Mouse (Mus musculus): ENCODE measurements at regions not wholly inside any gene's neighbourhood (a gene's known extent, or its start where the extent isn't known, plus 50 kb on each side); places are given as distances from the start of the nearest gene placed in this dataset.

DNA sequence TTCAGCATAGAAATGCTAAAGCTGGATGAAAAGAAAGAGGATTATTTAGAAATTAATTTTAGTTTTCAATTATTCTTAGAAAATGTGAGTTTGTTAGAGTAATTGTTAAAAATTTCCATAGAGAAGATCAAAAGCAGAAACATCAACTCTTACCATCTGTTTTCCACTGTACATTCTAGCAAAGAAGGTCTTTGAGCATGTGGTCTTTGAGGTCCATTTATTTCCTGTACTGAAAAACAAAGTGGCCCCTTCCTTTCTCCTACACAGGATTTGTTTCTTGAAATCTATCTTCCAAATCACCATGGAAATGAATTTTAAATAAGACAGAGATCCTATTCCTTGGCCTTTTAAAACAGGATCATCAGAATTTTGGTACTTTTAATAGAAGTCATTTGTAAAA lies 780.3 kb upstream of the Nudt12 start:
- Histone ChIP-seq H3K9ac (no peak overlapping the region), H3K27ac (no peak overlapping the region), H3K27me3 (replicated peaks) (no peaks in the 10 kb centered on the region), H3K9me3 (no peaks in the 10 kb centered on the region), H3K36me3 (replicated peaks) (no peaks in the 10 kb centered on the region), H3K4me2 (no peak overlapping the region), H3K4me1 (no peaks in the 10 kb centered on the region), H3K4me3 (no peak overlapping the region)
- no peak for ATAC-seq (replicated peaks)

DNA sequence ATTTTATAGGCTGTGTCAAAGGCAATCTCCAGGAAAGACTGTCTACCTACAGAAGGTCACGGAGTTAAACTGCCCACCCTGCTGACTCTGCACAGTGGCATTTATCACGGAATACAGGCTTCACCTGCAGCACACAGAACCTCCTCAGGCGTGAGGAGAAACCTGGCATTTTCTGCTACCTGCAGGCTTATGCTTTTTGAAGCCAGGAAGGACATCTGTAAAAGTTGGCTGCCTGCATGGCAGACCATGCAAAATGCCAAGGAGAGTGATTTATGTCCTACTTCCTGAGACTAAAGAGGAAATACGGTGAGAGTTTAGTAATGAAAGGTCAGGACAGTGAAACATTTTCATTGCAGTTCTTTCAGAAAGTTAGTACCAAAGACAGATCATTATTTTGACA lies 779.6 kb upstream of the Nudt12 start:
- WGBS: 85% methylated on average over 4 of the region's 4 CpGs
- ATAC-seq (replicated peaks): no peak

DNA sequence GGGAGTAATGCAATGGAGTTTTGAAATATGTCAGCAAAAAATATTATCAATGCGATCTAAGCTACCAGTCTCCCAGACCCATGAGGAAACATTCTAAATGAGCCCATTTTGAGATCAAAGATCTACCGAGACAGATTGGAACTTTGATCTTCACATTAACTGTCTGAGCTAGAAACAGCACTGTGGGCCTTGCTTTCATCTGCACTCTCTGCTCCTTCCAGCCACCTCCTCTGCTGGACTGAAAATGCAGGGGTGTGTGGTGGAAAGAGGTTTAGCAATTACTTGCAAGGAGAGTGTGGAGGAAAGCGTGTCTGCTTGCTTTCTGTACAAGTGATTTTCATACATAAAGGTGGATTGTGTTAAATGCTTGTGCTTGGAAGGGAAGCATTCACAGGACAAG lies 760.9 kb upstream of the Nudt12 start:
- Histone ChIP-seq H3K27ac (no peak overlapping the region), H3K27me3 (replicated peaks) (no peaks in the 10 kb centered on the region), H3K9me3 (no peaks in the 10 kb centered on the region), H3K4me1 (no peaks in the 10 kb centered on the region), H3K9ac (no peak overlapping the region), H3K4me2 (no peak overlapping the region), H3K4me3 (no peak overlapping the region), H3K36me3 (replicated peaks) (no peaks in the 10 kb centered on the region)
- peak; percentile 73 for ATAC-seq (replicated peaks)
- WGBS: 37% methylated on average over 3 of the region's 3 CpGs

More for the DNA sequence above, 779.6 kb upstream of the Nudt12 start:
- no peak overlapping the region for H3K4me2 ChIP-seq
- H3K27ac ChIP-seq: no peak overlapping the region
- no peaks in the 10 kb centered on the region for H3K4me1 ChIP-seq
- H3K4me3 ChIP-seq: no peak overlapping the region
- no peaks in the 10 kb centered on the region for H3K9me3 ChIP-seq
- no peak overlapping the region for H3K9ac ChIP-seq
- no peaks in the 10 kb centered on the region for H3K27me3 ChIP-seq (replicated peaks)
- H3K36me3 ChIP-seq (replicated peaks): no peaks in the 10 kb centered on the region

DNA sequence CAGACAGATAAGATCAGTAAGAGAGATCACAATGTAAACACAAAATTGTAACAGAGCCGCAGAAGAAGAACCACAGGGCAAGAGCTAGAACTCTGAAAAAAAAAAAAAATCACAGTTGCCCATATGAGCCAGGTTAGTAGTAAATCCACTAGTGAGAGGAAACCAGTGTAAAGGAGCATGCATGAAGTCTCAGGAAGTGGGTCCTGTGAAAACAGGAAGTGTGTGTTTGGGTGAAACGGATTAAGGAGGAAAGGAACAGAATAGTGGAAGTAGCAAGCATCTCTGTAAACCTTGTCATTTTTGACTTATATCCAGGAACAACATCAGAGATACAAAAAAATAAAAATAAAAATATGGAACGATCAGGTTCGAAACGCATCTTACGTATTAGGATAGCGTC lies 753.4 kb upstream of the Nudt12 start:
- H3K9me3 ChIP-seq: no peaks in the 10 kb centered on the region
- no peak for ATAC-seq (replicated peaks)
- no peak overlapping the region for H3K4me2 ChIP-seq
- no peaks in the 10 kb centered on the region for H3K4me1 ChIP-seq
- H3K36me3 ChIP-seq (replicated peaks): no peaks in the 10 kb centered on the region
- no peak overlapping the region for H3K4me3 ChIP-seq
- WGBS: 97% methylated on average over 7 of the region's 7 CpGs
- H3K9ac ChIP-seq: no peak overlapping the region
- no peak overlapping the region for H3K27ac ChIP-seq
- H3K27me3 ChIP-seq (replicated peaks): no peaks in the 10 kb centered on the region

DNA sequence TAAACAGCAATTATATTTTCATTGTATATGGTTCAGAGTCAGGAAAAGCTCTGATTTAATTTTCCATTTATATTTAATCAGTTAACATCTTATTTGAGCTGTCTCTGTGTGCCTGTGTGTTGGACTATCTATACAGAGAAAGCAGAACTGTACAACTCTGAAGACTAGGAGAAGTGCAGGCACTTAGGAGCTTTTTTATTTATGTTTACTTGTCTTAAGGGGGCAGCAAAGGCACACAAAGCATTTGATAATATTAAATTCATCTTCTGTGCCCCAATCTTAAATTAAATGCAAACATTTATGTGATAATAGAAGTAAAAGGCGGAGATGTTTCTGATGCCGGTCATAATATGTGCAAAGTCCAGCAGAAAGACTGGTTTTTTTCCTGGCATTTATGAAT lies 751.3 kb upstream of the Nudt12 start:
- no peaks in the 10 kb centered on the region for H3K9me3 ChIP-seq
- no peak overlapping the region for H3K4me2 ChIP-seq
- 61% methylated on average over 2 of the region's 2 CpGs for WGBS
- H3K4me3 ChIP-seq: no peak overlapping the region
- H3K36me3 ChIP-seq (replicated peaks): no peaks in the 10 kb centered on the region
- no peak overlapping the region for H3K9ac ChIP-seq
- no peaks in the 10 kb centered on the region for H3K4me1 ChIP-seq
- peak; percentile 71 for ATAC-seq (replicated peaks)
- H3K27ac ChIP-seq: no peak overlapping the region
- no peaks in the 10 kb centered on the region for H3K27me3 ChIP-seq (replicated peaks)

DNA sequence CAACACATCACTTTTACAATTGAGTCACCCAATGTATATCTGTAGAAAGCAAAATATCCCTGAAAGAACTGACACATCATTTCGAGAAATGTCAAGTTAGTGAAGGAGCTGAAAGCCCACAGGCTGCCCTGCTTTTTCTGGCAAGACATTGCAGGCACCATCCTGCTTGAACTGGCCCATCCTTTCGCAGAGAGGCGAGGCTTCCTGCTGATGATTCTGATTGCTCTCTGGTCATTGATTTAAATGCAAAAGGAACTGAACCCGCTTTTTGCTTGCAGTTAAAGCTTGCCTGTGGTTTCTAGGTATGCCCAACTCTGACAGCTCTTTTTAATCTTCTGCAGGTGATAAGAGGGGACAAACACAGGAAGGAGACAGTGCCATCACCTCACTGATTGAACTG lies 748.9 kb upstream of the Nudt12 start:
- H3K36me3 ChIP-seq (replicated peaks): no peaks in the 10 kb centered on the region
- H3K9me3 ChIP-seq: no peaks in the 10 kb centered on the region
- H3K9ac ChIP-seq: no peak overlapping the region
- no peak overlapping the region for H3K27ac ChIP-seq
- H3K4me1 ChIP-seq: no peaks in the 10 kb centered on the region
- ATAC-seq (replicated peaks): no peak
- WGBS: 34% methylated on average over 4 of the region's 4 CpGs
- H3K27me3 ChIP-seq (replicated peaks): no peaks in the 10 kb centered on the region
- no peak overlapping the region for H3K4me2 ChIP-seq
- no peak overlapping the region for H3K4me3 ChIP-seq

DNA sequence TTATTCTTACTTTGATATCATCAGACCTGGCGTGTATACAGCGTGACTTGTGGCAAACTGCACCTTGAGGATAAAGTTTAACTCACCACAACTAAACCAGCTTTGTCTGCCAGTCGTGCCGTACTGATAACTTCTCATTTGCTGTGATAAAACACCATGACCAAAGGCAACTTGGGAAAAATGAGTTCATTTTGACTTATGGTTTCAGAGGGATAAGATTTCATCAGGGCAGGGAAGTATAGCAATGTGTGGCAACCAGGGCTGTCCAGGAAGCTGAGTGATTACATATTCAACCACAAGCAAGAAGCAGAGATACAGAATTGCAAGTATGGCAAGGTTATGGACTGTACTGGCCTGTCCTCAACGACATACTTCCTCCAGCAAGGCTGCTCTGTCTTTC lies 747.7 kb upstream of the Nudt12 start:
- Histone ChIP-seq H3K27me3 (replicated peaks) (no peaks in the 10 kb centered on the region), H3K4me3 (no peak overlapping the region)
- no peak for ATAC-seq (replicated peaks)

DNA sequence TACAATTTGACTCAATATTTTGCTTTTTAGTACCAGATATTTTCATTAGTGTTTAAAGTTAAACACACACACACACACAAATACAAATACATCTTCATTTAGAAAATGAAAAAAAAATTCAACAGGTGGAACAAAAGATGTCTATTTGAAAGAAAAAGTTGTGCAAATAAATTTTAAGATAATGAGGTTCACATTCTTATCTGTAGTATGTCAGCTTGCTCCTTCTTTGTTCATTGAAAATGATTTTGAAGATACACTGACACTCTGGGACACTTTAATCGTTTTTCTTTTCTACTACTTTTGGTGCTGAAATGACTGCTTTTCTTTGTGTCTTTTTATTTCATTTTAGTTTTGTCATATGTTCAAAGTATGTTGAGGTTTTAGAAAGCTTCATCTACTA lies 732.9 kb upstream of the Nudt12 start:
- no peak overlapping the region for H3K9ac ChIP-seq
- no peak overlapping the region for H3K4me2 ChIP-seq
- H3K9me3 ChIP-seq: no peaks in the 10 kb centered on the region
- WGBS: 79% methylated on average over 1 of the region's 1 CpGs
- H3K27ac ChIP-seq: no peak overlapping the region
- no peaks in the 10 kb centered on the region for H3K27me3 ChIP-seq (replicated peaks)
- no peak for ATAC-seq (replicated peaks)
- no peaks in the 10 kb centered on the region for H3K4me1 ChIP-seq
- H3K36me3 ChIP-seq (replicated peaks): no peaks in the 10 kb centered on the region
- H3K4me3 ChIP-seq: no peak overlapping the region

More for the DNA sequence above, 747.7 kb upstream of the Nudt12 start:
- no peaks in the 10 kb centered on the region for H3K36me3 ChIP-seq (replicated peaks)
- H3K9ac ChIP-seq: no peak overlapping the region
- H3K4me2 ChIP-seq: no peak overlapping the region
- 90% methylated on average over 5 of the region's 5 CpGs for WGBS
- no peaks in the 10 kb centered on the region for H3K4me1 ChIP-seq
- no peak overlapping the region for H3K27ac ChIP-seq
- no peaks in the 10 kb centered on the region for H3K9me3 ChIP-seq
